Mouse (Mus musculus) ES-E14 (cell line): ENCODE data around the gene Pex5l. TPM values are rescaled to one million over a fixed set of nuclear protein-coding genes. Genes with fewer than 3 reads are reported as not detected.

ENCODE experiments used
- DNase-seq: peaks from one replicate; pipeline ENCODE4 v3.0.0-alpha.2; 2013; ENCODE audit warnings: low read depth, low spot score
- H3K27ac ChIP-seq: 2 replicates; pipeline ENCODE4 v1.5.1; 2012; ENCODE audit warnings: low read depth, mild to moderate bottlenecking, low read length, moderate library complexity, mixed read lengths; ENCODE audit not compliant: poor library complexity, insufficient read depth, severe bottlenecking
- H3K36me3 ChIP-seq: 2 replicates; pipeline ENCODE4 v1.6.1; 2012; ENCODE audit warnings: mild to moderate bottlenecking, low read length, moderate library complexity, mixed read lengths; ENCODE audit not compliant: control insufficient read depth, poor library complexity, insufficient read depth, severe bottlenecking
- H3K4me1 ChIP-seq, 2 experiments: fragments of 150-350 bp in 1 of 2; sonication (generic) in 1 of 2; 2 replicates each; pipeline ENCODE4 v1.6.1; 2012; ENCODE audit warnings: low read length in 2 of 2, mild to moderate bottlenecking in 1 of 2, mixed read lengths in 1 of 2; ENCODE audit not compliant: control insufficient read depth in 2 of 2, insufficient read depth in 2 of 2, poor library complexity in 1 of 2
- H3K4me3 ChIP-seq, 2 experiments: fragments of 150-350 bp in 1 of 2; sonication (generic) in 1 of 2; 2 replicates each; pipeline ENCODE4 v1.5.1; 2012; ENCODE audit warnings: low read length in 2 of 2, low read depth in 1 of 2, mild to moderate bottlenecking in 1 of 2, mixed read lengths in 1 of 2; ENCODE audit not compliant: insufficient read depth in 1 of 2, poor library complexity in 1 of 2, severe bottlenecking in 1 of 2
- H3K9ac ChIP-seq: 2 replicates; pipeline ENCODE4 v1.6.1; 2012; ENCODE audit warnings: low read depth, mild to moderate bottlenecking, low read length, mixed read lengths; ENCODE audit not compliant: poor library complexity, insufficient read depth, severe bottlenecking
- H3K9me3 ChIP-seq: fragments of 150-350 bp; sonication (generic); 2 replicates; pipeline ENCODE4 v1.6.1; 2012; ENCODE audit warnings: low read depth, mild to moderate bottlenecking, low read length; ENCODE audit not compliant: control insufficient read depth, insufficient read depth
- CHD2 ChIP-seq: IDR thresholded peaks from 2 replicates; pipeline ENCODE4 v1.6.1; 2014; ENCODE audit warnings: mild to moderate bottlenecking, low read depth, low read length, inconsistent platforms
- HCFC1 ChIP-seq: IDR thresholded peaks from 2 replicates; pipeline ENCODE4 v1.6.1; 2012; ENCODE audit warnings: low read length, inconsistent platforms, borderline replicate concordance; ENCODE audit not compliant: insufficient read depth
- MAFK ChIP-seq: IDR thresholded peaks from 2 replicates; pipeline ENCODE4 v1.6.1; 2014; ENCODE audit warnings: mild to moderate bottlenecking, low read depth, low read length, inconsistent platforms; ENCODE audit not compliant: insufficient read depth
- ZC3H11A ChIP-seq: IDR thresholded peaks from 2 replicates; pipeline ENCODE4 v1.6.1; 2012; ENCODE audit warnings: low read depth, mild to moderate bottlenecking, inconsistent platforms, low read length, borderline replicate concordance
- ZNF384 ChIP-seq: IDR thresholded peaks from 2 replicates; pipeline ENCODE4 v1.6.1; 2012; ENCODE audit warnings: low read depth, low read length, inconsistent platforms
- in situ Hi-C, 2 experiments: fragments of 600-800 bp; cut with MboI; formaldehyde crosslinking; loops; one replicate each; pipeline ENCODE4 v1.15.1; 2025; ENCODE audit warnings: low sequenced_read_pairs in 2 of 2, inconsistent platforms in 1 of 2; ENCODE audit not compliant: unreplicated experiment in 2 of 2
- total RNA-seq: library from RNA; depleted of rRNA; stranded (reverse); fragments of 300-350 nt; gene quantifications from 2 replicates; pipeline ENCODE4 v1.2.3, GENCODE M21; 2012

The Pex5l gene
- total RNA-seq, 1 experiment, result 0.31 TPM

DNA sequence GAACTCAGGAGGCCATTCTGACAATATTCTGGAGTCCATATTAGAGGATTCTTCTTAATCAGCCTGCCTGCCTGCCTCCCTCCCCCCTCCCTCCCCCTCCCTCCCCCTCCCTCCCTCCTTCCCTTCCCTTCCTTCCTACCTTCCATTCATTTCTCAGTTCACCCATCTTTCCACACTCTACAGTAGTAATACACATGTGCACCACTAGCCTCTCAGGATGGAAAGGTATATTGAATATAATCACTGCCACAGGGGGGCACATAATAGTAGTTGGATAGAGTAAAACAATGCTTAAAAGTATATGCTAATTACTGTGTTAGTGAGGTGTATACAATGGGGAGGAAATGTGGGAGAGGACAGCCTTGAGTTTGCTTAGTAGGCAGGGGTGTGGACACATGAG is 13.1 kb downstream of the Pex5l start:
- no peak overlapping the region for H3K27ac ChIP-seq
- no peaks in the 10 kb centered on the region for H3K9me3 ChIP-seq
- DNase-seq, result no peak
- no peak overlapping the region for H3K4me3 ChIP-seq
- in situ Hi-C loops, result no loop called here
- TF ChIP-seq HCFC1 (no peak), ZNF384 (no peak), ZC3H11A (no peak), CHD2 (no peak), MAFK (no peak)
- H3K9ac ChIP-seq, result no peak overlapping the region
- no peaks in the 10 kb centered on the region for H3K36me3 ChIP-seq
- no peaks in the 10 kb centered on the region for H3K4me1 ChIP-seq

- Histone ChIP-seq H3K9me3 (no peaks in the 10 kb centered on the region), H3K4me3 (no peak overlapping the region), H3K27ac (no peak overlapping the region), H3K4me1 (peaks cover 0 to 1% of the 10 kb centered on the region in 2 experiments; a peak in 1 of 4 replicates), H3K9ac (no peak overlapping the region), H3K36me3 (no peaks in the 10 kb centered on the region)
- in situ Hi-C loops, result no loop called here
- TF ChIP-seq MAFK (no peak), CHD2 (no peak), ZNF384 (no peak), ZC3H11A (no peak), HCFC1 (no peak)
- DNase-seq, result no peak
Measured at GRCm38 (mm10) chr3:33124796-33125195, 18.3 kb downstream of the Pex5l start.

DNA sequence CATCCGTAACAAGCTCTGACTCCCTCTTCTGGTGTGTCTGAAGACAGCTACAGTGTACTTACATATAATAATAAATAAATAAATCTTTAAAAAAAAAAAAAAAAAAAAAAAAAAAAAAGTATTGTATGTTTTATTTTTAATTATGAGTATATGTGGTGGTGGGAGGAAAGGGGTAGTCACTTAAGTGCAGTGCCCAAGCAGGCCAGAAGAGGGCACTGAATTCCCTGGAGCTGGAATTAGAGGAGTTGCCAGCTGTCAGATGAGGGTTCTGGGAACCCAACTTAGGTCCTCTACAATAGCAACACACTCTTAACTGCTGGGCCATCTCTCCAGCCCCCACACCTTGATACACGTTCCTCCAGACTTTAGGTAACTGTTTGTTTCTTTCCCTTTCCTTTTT is 37.3 kb downstream of the Pex5l start:
- no peak overlapping the region for H3K27ac ChIP-seq
- DNase-seq, result no peak
- in situ Hi-C loops, result no loop called here
- TF ChIP-seq MAFK (no peak), ZC3H11A (0 out of 2 replicates have a peak, but pooled peaks have one; percentile 13)
- no peaks in the 10 kb centered on the region for H3K36me3 ChIP-seq
- H3K9ac ChIP-seq, result no peak overlapping the region
- H3K4me1 ChIP-seq, result no peaks in the 10 kb centered on the region
- no peaks in the 10 kb centered on the region for H3K9me3 ChIP-seq
- H3K4me3 ChIP-seq, result no peak overlapping the region

GRCm38 (mm10) chr3:33103501-33103900 is 39.5 kb downstream of the Pex5l start:
- in situ Hi-C loops, result no loop called here
- H3K9ac ChIP-seq, result no peak overlapping the region
- H3K36me3 ChIP-seq, result no peaks in the 10 kb centered on the region
- H3K4me1 ChIP-seq, result no peaks in the 10 kb centered on the region
- H3K27ac ChIP-seq, result 0 out of 2 replicates have a peak overlapping the region, but pooled peaks have one; percentile 36
- no peak for TF ChIP-seq CHD2
- TF ChIP-seq MAFK, result no peak
- TF ChIP-seq ZNF384, result no peak
- TF ChIP-seq ZC3H11A, result no peak
- no peak for TF ChIP-seq HCFC1
- no peaks in the 10 kb centered on the region for H3K9me3 ChIP-seq
- DNase-seq, result no peak
- no peak overlapping the region for H3K4me3 ChIP-seq

GRCm38 (mm10) chr3:33098550-33099295 is 44.3 kb downstream of the Pex5l start:
- Histone ChIP-seq H3K36me3 (no peaks in the 10 kb centered on the region), H3K27ac (no peak overlapping the region), H3K9ac (no peak overlapping the region), H3K4me3 (no peak overlapping the region), H3K4me1 (no peaks in the 10 kb centered on the region), H3K9me3 (no peaks in the 10 kb centered on the region)
- no peak for DNase-seq
- no peak for TF ChIP-seq CHD2
- TF ChIP-seq ZC3H11A, result no peak
- TF ChIP-seq MAFK, result no peak
- no peak for TF ChIP-seq ZNF384
- no peak for TF ChIP-seq HCFC1
- in situ Hi-C loops, result no loop called here
